Mouse (Mus musculus) cerebellum, adult 9-10 months (tissue): ENCODE measurements around the gene Meiob.
A peak's percentile ranks its signal among the peaks of the same experiment; 100 is the strongest.

Source experiments
- DNase-seq: peaks from one replicate; pipeline ENCODE4 v3.0.0; 2022

The Meiob gene

GRCm38 (mm10) chr17:24821351-24822280, 17.5 kb downstream of the Meiob start:
- DNase-seq: no peak

- DNase-seq: no peak
Observed at GRCm38 (mm10) chr17:24839842-24840241, 35.8 kb downstream of the Meiob start, which contains the start of gene Hagh. Gene Hagh, plus strand, starts transcription at chr17:24840143.

- no peak for DNase-seq
Observed at GRCm38 (mm10) chr17:24840341-24840740, 36.3 kb downstream of the Meiob start.

- no peak for DNase-seq
Observed at GRCm38 (mm10) chr17:24841133-24841532, 37.0 kb downstream of the Meiob start.

- no peak for DNase-seq
Observed at GRCm38 (mm10) chr17:24842631-24843030, 38.5 kb downstream of the Meiob start.

GRCm38 (mm10) chr17:24844525-24844924, 40.4 kb downstream of the Meiob start:
- DNase-seq: no peak

GRCm38 (mm10) chr17:24847386-24847785, 43.3 kb downstream of the Meiob start:
- DNase-seq: no peak

GRCm38 (mm10) chr17:24848600-24849031, 44.5 kb downstream of the Meiob start:
- no peak for DNase-seq

- DNase-seq: no peak
Observed at GRCm38 (mm10) chr17:24849733-24850064, 45.6 kb downstream of the Meiob start.

- DNase-seq: peak; percentile 99
Observed at GRCm38 (mm10) chr17:24850065-24850772, 46.1 kb downstream of the Meiob start, which contains the start of gene Fahd1. Gene Fahd1, minus strand, starts transcription at chr17:24850364.

- no peak for DNase-seq
Observed at GRCm38 (mm10) chr17:24850773-24851127, 46.7 kb downstream of the Meiob start.

GRCm38 (mm10) chr17:24851381-24852125, 47.5 kb downstream of the Meiob start:
- DNase-seq: no peak

GRCm38 (mm10) chr17:24855838-24856464, 51.9 kb downstream of the Meiob start:
- no peak for DNase-seq

GRCm38 (mm10) chr17:24856589-24856988, 52.5 kb downstream of the Meiob start:
- no peak for DNase-seq

- DNase-seq: no peak
Observed at GRCm38 (mm10) chr17:24857831-24858470, 53.9 kb downstream of the Meiob start.

- no peak for DNase-seq
Observed at GRCm38 (mm10) chr17:24858967-24859366, 54.9 kb downstream of the Meiob start.

- no peak for DNase-seq
Observed at GRCm38 (mm10) chr17:24860076-24860475, 56.0 kb downstream of the Meiob start.

- DNase-seq: no peak
Observed at GRCm38 (mm10) chr17:24861785-24862184, 57.7 kb downstream of the Meiob start.

GRCm38 (mm10) chr17:24865776-24866175, 61.7 kb downstream of the Meiob start, which contains the start of gene Igfals:
Gene Igfals, plus strand, starts transcription at chr17:24865997.
- DNase-seq: peak; percentile 90

GRCm38 (mm10) chr17:24867914-24868313, 63.8 kb downstream of the Meiob start:
- DNase-seq: no peak

GRCm38 (mm10) chr17:24873695-24874404, 69.8 kb downstream of the Meiob start:
- no peak for DNase-seq

GRCm38 (mm10) chr17:24874405-24874745, 70.3 kb downstream of the Meiob start:
- no peak for DNase-seq
